ENCODE assay signal across 25 mouse cellular contexts in the genomic region with DNA sequence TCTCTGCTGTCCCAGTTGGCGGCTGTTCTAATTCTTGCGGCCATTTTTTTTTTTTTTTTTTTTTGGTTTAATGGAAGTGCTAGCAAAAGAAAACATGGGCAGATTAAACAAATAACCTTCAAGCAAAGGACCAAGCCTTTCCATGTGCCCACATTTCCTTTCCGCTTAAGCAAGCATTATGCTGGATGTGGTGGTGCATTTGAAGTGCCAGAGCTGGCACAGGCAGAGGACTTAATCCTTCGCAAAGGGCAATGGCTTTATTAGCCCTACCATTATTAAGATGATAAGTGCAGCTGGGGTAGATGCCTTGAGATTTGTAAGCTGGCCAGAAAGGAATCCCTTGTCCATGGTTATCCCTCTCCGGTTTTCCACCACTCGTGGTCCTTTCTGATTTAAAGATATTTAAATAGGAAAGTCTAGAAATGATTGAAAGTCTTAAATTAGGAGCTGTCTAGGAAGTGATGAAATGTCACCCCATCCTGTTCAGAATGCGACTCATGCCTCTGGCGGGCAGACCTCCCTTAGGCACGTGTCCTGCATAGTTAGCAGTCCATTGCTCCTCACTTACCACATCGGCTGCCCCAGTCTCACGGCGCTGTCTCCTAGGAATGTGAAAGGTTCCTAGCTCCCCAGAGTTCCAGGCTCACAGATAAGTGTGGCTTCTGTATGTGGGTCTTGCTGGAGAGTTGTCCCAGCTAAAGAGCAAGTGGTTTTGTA.
DNase-seq lines count a peak whose midpoint lies in the region; ATAC-seq and TF ChIP-seq lines count a peak whose summit lies in the region.
"Had no signal": no experiment of that assay in that cellular context is flagged by ENCODE, and none has a peak within 500 bp of the region (broad histone marks: within the 10 kb centered on the region; RNA-seq: fewer than 3 reads in every experiment).

No protein-coding gene starts in this region.

- H3K9me3 ChIP-seq in forebrain, postnatal 0 days (ENCODE audit: low read length): no peaks in the 10 kb centered on the region
- no peaks in the 10 kb centered on the region for H3K9me3 ChIP-seq in forebrain, embryonic 10.5 days
- H3K9me3 ChIP-seq: embryonic facial prominence, embryonic 12.5 days; forebrain, embryonic 12.5 days; heart, embryonic 13.5 days; hindbrain, embryonic 13.5 days; limb, embryonic 12.5 days; neural tube, embryonic 12.5 days had no signal

- H3K27ac ChIP-seq in forebrain, postnatal 0 days (ENCODE audit: low read depth, low read length): no peak overlapping the region
- no peak overlapping the region for H3K27ac ChIP-seq in forebrain, embryonic 10.5 days
- H3K27ac ChIP-seq: embryonic facial prominence, embryonic 12.5 days; forebrain, embryonic 12.5 days; heart, embryonic 13.5 days; hindbrain, embryonic 13.5 days; limb, embryonic 12.5 days; macrophage; neural tube, embryonic 12.5 days had no signal

- peak; percentile 25 for DNase-seq in forebrain, postnatal 0 days
- no peak for DNase-seq in forebrain, embryonic 10.5 days (ENCODE audit: extremely low spot score, low spot score)
- peak; percentile 28 to 34 for DNase-seq in layer of hippocampus, postnatal 10 days (ENCODE audit: low spot score in 2 of 2)
- no peak for DNase-seq in layer of hippocampus, adult 9-10 months (ENCODE audit: low spot score)
- DNase-seq in right cerebral cortex, postnatal 10 days (ENCODE audit: low spot score in 2 of 2): peak; percentile 37 to 56
- no peak for DNase-seq in right cerebral cortex, adult 18-20 months
- no peak for DNase-seq in urinary bladder, adult 2 months (ENCODE audit: low spot score)
- DNase-seq: adrenal gland, postnatal 25 days; cerebellum, adult 11 months; cerebellum, adult 9-11 months; gastrocnemius, postnatal 14 days; heart, adult 18-20 months; heart, postnatal 14 days; kidney, postnatal 25 days; liver, postnatal 0 days had no signal

- peak; percentile 53 for ATAC-seq in forebrain, postnatal 0 days
- ATAC-seq: intestine, embryonic 16.5 days; liver, postnatal 0 days; lung, postnatal 0 days had no signal

- WGBS in forebrain, postnatal 0 days: 49% methylated on average over 12 of the region's 12 CpGs
- 91% methylated on average over 12 of the region's 12 CpGs for WGBS in forebrain, embryonic 10.5 days

- no peak overlapping the region for H3K9ac ChIP-seq in forebrain, postnatal 0 days
- H3K9ac ChIP-seq: embryonic facial prominence, embryonic 12.5 days; forebrain, embryonic 12.5 days; heart, embryonic 13.5 days; hindbrain, embryonic 13.5 days; limb, embryonic 12.5 days; liver, postnatal 0 days; neural tube, embryonic 12.5 days had no signal

- H3K4me2 ChIP-seq in forebrain, postnatal 0 days (ENCODE audit: low read depth): no peak overlapping the region
- H3K4me2 ChIP-seq: embryonic facial prominence, embryonic 12.5 days; forebrain, embryonic 12.5 days; heart, embryonic 13.5 days; hindbrain, embryonic 13.5 days; limb, embryonic 12.5 days; liver, embryonic 11.5 days; neural tube, embryonic 12.5 days had no signal

- TF ChIP-seq CTCF in forebrain, postnatal 0 days (IDR thresholded peaks at IDR 0.05; ENCODE audit: low read depth): no peak

- H3K36me3 ChIP-seq in forebrain, postnatal 0 days (ENCODE audit: insufficient read depth): no peaks in the 10 kb centered on the region
- no peaks in the 10 kb centered on the region for H3K36me3 ChIP-seq in forebrain, embryonic 10.5 days (replicated peaks)
- H3K36me3 ChIP-seq: embryonic facial prominence, embryonic 12.5 days; forebrain, embryonic 12.5 days; heart, embryonic 13.5 days; hindbrain, embryonic 13.5 days; limb, embryonic 12.5 days; neural tube, embryonic 12.5 days had no signal

- no peak overlapping the region for H3K4me3 ChIP-seq in forebrain, postnatal 0 days (ENCODE audit: low read depth, low read length)
- no peak overlapping the region for H3K4me3 ChIP-seq in forebrain, embryonic 10.5 days
- H3K4me3 ChIP-seq: embryonic facial prominence, embryonic 12.5 days; forebrain, embryonic 12.5 days; heart, embryonic 13.5 days; hindbrain, embryonic 13.5 days; limb, embryonic 12.5 days; neural tube, embryonic 12.5 days had no signal

- no peaks in the 10 kb centered on the region for H3K4me1 ChIP-seq in forebrain, postnatal 0 days (ENCODE audit: insufficient read depth)
- H3K4me1 ChIP-seq in forebrain, embryonic 10.5 days: no peaks in the 10 kb centered on the region
- H3K4me1 ChIP-seq: embryonic facial prominence, embryonic 12.5 days; forebrain, embryonic 12.5 days; heart, embryonic 13.5 days; hindbrain, embryonic 13.5 days; limb, embryonic 12.5 days; neural tube, embryonic 12.5 days had no signal

- no peaks in the 10 kb centered on the region for H3K27me3 ChIP-seq in forebrain, postnatal 0 days (ENCODE audit: insufficient read depth, low read length)
- no peaks in the 10 kb centered on the region for H3K27me3 ChIP-seq in forebrain, embryonic 10.5 days (ENCODE audit: poor library complexity, severe bottlenecking)
- H3K27me3 ChIP-seq: embryonic facial prominence, embryonic 12.5 days; forebrain, embryonic 12.5 days; heart, embryonic 13.5 days; hindbrain, embryonic 13.5 days; limb, embryonic 12.5 days; neural tube, embryonic 12.5 days had no signal

Comparison
In these comparisons a context has a peak if more than half of its experiments do, and no peak if none do; other contexts are left out.
1. DNase-seq: peak in forebrain, postnatal 0 days (single experiment), layer of hippocampus, postnatal 10 days (2 of 2) and right cerebral cortex, postnatal 10 days (2 of 2); none in forebrain, embryonic 10.5 days (single experiment), layer of hippocampus, adult 9-10 months (single experiment), right cerebral cortex, adult 18-20 months (single experiment) and urinary bladder, adult 2 months (single experiment).